Mouse (Mus musculus) G1E-ER4 (cell line): Measurements from ENCODE around the gene Wdhd1. TPM values are rescaled to one million over a fixed set of nuclear protein-coding genes. Genes with fewer than 3 reads are reported as not detected.

ENCODE experiments used
- GATA1 ChIP-seq: IDR thresholded peaks from one replicate; pipeline ENCODE4 v1.8.0; 2012; ENCODE audit warnings: low read length, inconsistent platforms
- polyA plus RNA-seq: library from polyadenylated mRNA; stranded (reverse); fragments of >175 nt; gene quantifications from 2 replicates; pipeline ENCODE4 v1.2.3, GENCODE M21; 2012

Wdhd1 gene
- polyA plus RNA-seq: 6.5 and 8.5 TPM in 2 replicates

DNA sequence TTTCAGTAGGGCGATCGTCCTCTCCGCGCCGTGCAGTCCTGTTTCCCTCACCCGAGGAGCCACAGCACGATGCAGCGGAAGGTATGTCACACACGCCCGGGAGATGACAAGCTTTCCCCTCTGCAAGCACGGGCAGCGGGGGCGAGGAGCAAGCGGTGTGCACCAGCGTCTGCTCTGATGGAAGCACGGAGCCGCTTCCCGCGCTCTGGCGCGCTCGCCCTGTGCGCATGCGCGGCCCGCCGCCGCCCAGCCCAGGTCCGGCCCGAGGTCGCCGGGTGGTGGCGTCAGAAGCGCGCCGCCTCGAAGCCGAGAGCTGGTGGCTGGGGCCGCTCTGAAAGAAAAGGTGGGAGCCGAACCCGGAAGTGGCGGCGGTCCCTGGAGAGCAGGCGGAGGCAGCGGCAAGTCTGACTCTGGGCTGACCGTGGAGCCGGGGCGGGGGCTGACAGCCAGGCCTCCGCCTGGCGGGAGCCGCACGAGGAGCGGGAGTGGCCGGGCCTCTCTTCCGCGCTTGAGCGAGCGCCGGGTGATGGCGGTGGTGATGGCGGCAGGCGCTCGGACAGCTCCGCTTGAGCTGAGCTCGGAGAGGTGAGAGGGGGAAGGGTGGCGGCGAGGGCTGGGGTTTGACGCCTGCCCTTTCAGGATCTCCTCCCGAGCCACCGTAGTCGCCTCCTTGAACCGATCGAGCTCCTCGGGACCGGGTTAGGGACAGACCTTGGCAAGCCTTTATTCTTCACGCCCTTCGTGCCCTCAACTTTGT is at the start of gene Wdhd1, which contains the start of gene Socs4:
Wdhd1 (minus strand) TSS at position 221 of the 757 bp plus-strand sequence.
Socs4 (plus strand) TSS at position 295 of the 757 bp plus-strand sequence.
- no peak for TF ChIP-seq GATA1

DNA sequence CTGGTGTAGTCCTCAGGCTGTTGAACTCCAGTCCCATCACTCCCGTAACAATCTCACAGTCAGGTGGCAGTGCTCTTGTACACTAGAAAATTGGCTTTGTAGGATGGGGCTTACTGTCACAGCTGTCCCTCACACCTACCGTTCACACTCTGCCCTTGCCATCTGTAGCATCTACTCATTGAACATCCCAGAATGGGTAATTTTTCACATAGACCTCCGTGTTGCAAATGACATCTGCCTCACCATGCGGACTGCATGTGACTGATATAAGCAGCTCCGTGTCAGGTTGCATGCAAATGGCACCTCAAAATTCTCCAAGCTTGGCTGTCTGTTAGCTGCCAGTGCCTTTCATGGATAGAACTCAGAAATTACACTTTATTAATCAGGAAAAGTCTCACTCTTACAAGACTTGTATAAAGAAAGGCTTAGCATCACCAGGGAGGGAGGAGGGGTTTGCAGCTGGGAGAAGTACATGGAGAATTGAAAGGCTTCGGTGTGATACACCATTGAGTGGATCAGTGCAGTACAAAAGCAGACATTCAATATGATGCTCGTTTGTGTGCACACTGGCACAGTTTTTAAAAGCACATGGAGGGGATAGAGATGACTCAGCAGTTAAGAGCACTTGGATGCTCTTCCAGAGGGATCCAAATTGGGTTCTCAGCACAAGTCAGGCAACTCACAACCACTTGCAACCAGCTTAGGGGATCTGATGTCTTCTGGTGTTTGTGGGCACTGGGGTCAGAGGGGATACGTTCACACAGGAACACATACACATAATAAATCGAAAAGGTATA is 49.5 kb upstream of the Wdhd1 start:
- no peak for TF ChIP-seq GATA1

DNA sequence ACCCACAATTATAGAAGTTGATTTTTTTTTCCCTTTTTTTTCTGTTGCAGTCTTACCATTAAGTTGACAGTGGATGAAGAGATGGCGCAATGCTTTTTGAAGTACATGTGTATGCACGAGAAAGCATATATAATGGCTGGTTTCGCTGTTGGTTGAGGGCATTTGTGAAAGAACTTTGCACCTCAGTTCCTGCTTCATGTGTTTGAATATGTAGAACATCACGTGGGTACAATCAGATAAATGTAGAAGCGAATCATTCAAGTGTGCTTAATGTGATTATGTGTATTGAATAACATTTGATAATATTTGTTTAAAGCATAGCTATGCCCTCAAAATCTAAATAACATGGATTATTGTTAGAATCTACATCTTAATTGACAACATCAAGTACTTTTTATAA is 42.7 kb upstream of the Wdhd1 start:
- TF ChIP-seq GATA1: no peak

DNA sequence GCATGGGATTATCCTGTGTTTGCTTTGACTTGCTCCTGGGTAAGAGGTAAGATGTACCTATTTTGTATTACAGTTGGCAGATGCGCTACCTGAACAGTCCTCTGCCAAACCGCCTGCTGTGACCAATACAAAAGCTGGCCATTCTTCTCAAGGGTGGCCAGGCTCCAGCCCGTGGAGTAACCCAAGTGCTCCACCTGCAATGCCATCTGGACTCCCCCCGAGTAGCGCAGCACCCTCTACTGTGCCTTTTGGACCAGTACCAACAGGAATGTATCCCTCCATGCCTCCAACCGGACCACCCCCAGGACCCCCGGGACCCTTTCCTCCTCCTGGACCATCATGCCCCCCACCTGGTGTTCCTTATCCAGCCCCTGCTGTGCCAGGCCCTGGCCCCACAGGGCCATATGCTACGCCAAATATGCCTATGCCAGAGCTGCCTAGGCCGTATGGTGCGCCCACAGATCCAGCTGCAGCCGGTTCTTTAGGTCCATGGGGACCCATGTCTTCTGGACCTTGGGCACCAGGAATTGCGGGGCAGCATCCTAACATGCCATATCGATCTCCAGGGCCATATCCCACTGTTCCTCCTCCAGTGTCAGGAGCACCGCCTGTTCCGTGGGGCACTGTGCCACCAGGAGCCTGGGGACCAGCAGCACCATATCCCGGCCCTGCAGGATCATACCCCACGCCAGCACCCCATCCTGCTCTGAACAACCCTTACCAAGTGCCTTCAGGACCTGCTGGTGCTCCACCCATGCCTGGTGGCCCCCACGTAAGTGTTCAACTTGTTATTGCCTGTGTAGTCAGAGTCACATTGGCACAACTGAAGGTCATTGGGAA is 33.9 kb upstream of the Wdhd1 start:
- no peak for TF ChIP-seq GATA1

DNA sequence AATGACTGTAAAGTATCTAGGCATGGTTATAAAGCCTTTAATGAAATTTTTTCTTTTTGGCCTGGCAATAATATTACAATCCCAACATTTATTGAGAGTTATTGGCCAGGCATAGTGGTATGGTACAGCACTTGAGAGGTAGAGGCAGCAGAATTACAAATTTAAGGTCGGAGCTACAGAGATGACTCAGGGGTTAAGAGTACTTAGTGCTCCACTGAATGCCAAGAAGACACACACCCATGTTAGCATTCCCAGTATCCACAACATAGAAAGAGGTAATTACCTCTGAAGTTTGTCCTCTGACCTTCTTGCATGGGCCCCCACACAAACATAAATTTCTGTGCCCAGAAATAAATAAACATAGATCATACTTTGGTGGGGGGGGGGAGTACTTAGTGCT is 32.4 kb upstream of the Wdhd1 start:
- TF ChIP-seq GATA1: no peak

DNA sequence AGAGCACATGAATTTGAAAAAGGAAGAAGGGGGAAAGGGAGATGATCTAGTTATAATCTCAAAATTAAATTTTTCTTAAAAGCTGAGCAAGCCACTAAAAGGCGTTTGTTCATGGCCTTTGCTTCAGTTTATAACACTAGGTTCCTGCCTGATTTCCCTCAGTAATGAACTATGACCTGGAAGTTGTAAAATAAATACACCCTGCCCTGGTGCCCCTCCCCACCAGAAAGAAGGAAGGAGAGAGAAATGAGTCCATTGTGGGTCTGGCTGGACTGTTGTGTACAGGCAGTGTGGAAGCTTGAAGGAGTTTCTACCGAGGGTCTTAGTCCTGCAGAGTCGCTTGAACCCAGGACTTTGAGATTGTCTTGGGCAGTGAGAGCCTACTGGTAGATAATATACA is 31.0 kb upstream of the Wdhd1 start:
- no peak for TF ChIP-seq GATA1

DNA sequence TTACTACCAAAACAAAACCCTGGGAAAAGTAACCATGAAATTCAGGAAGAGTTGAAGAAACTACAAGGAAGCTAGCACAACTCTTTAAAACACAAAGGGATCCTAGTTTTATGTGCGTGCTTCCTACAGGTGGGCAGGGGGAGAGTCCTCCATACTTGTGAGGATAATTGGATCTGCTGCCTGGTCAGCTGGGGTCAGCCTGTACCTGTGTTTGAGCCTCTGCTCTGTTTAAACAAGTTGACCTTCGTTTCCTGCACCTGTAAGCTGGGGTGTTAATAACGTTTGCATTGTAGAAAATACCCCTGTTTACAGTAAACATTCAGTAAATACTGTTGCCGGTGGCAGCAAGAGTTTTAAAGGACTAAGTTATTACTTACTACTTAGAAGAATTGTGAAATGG is 29.3 kb upstream of the Wdhd1 start:
- no peak for TF ChIP-seq GATA1

DNA sequence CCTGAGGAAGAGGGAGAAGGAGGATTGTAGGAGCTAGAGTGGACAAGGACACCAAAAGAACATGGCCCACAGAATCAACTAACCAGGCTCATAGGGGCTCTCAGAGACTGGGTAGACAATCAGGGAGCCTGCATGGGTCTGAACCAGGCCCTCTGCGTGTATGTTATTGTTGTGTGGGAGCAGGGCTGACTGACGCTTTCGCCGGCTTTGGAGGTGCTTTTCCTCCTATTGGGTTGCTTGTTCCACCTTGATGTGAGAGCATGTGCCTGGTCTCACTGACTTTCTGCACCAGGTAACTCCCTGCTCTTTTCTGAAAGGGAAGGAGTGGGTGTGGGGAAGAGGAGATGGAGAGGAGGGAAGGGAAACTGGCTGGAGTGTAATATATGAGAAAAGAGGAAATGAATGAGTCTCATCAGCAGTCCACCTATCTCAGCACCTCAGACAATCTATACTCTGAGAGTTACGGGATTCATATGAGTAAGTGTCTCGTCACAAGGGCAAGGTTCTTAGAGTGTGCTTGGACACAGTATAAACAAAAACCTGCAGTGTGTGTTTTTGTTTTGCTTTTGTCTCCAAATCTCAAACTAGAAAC is 28.3 kb upstream of the Wdhd1 start:
- no peak for TF ChIP-seq GATA1

DNA sequence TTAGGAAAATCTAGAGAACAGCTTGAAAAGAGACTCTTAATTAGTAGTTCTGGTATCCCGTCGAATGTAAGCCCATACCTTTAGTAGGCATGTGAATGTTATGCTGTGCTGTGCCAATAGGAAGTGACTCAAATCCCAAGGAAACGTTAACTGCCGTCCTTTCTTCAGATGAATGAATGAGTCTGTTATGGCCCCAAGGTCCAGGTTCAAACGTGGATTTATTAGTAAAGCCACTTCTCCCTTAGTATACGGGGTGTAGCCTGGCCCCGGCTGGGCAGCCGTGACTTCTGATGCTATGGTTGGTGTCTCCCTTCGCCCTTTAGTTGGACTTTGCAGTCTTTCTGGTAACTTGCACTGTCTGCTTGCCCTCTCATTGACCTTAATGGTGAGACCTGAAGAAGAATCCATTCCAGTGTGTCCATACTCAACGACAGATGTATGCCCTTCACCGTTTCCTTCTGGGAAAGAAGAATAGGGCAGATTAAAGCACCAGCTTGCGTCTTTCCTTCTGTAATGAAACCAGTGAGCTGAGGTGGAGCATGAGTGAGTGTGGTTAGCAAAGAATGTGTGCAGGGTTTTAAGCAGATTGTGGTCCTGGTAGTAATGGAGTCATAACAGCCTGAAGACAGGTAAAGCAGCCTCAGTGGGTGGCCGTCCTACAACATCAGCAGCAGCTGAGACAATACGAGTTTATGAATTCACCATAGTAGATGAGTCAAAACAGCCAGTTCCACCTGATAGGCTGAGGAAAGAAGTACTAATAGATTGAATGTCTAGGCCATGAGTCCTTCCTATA is 26.4 kb upstream of the Wdhd1 start:
- no peak for TF ChIP-seq GATA1

DNA sequence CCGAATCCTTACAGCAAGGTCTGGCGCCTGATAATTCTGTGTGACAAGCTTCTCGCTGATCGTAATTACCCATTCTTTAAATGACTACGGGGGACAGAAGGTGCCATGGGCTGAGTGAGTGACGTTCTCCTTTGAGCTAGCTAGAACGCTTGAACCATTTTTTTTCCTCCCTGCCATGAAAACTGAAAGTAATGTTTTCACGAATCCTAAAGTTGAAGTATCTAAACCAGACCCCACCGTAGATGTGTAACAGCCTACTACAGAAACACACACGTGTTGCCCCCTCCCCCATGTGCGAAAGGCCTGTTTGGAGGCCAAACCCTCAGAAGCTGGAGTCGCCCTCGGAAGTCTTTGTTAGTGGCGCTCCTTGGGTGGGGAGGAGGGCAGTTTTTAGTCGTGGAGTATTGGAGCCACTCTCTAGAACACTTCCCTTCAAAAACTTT is 22.2 kb upstream of the Wdhd1 start:
- TF ChIP-seq GATA1: no peak

DNA sequence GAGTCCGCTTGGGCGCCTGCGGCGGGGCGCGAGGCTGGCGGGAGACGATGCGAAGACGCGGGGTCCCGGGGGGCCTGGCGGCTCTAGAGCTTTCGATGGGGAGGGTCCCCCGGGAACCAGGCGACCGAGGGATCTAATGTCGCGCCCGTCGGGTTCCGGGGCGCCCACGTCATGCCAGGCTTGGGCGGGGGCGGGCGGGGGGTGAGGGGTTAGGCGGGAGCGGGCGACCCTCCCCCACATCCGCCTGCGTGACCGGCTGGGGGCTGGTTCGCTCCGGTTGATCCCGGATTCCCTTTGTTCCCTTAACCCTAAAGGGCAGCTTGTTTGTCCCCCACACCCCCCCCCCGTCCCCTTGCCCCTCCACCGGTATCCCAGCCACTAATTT is 21.7 kb upstream of the Wdhd1 start:
- TF ChIP-seq GATA1: no peak

DNA sequence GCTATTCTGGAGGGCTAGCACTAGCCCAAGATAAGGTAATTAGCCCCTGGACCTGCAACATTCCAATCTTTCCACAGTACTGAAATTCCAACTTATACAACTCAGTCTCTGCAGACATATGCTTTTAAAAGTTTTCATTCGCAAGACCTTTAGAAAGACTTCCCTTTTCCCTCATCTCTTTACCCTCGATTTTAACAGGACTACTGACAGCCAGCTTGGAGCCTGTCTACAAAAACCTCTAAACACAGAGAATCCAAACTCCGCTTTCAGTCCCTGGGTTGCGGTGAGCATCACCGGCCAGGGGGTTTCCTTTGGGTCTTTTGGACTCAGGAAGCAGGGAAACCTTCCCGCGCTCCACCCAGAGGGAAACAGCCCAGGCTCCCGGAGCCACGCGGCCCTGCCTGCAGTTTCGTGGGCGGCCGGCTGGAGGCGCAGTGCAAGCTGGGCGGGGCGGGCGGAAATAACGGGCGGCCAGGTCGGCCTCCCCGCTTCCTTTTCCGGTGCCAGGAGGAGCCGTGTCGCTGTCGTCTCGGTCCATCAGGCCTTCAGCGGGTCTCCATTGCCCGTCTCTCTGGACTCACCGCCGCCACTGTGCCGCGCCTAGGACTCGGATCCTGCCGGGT is 21.2 kb upstream of the Wdhd1 start, which contains the start of gene Mapk1ip1l:
Mapk1ip1l (plus strand) TSS at position 482 of the 623 bp plus-strand sequence.
- no peak for TF ChIP-seq GATA1

DNA sequence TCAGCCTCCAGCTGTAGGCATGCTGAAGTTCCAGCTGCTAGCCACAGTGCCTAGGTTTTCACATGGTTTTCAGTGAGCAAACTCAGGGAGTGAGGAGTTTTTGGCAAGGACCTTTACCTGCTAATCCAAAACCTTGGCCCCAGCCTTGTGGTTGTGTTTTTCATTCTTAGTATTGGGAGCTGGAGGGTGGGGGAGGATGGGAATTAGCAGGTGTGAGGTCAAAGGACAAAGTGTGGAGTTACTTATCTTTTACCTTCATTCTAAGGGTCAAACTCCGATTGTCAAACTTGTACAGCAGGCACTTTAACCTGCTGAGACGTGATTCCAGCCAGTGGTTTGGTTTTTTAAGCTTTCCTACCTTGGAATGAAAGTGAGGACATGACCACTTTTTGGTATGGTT is 19.6 kb upstream of the Wdhd1 start:
- no peak for TF ChIP-seq GATA1

DNA sequence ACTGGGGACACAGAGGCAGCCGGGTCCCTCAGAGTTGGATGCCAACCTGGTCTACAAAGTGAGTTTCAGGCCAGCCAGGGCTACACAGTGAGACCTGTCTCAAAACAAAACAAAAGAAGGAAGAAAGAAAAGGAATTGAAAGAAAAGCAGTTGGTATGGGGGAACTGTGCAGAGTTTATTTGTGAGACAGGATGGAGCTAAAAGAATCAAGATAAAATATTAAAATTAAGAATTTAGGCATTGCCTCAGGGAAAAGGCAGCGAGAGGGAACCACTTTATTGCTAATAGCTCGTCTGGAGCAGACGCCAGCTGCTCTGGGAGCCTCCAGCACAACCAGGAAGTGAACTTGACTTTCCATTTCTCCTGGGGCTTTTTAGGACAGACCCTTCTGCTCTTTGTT is 17.5 kb upstream of the Wdhd1 start:
- TF ChIP-seq GATA1: no peak
